Mouse (Mus musculus) stomach, embryonic 15.5 days (tissue): Measurements from ENCODE around the gene Rrnad1. TPM values are rescaled to one million over a fixed set of nuclear protein-coding genes. Genes with fewer than 3 reads are reported as not detected.
"Not testable (repeated sequence)": the region's sequence is repeated elsewhere in the genome, so short reads cannot be mapped to it uniquely, and the experiment has no call there.

Experiments
- ATAC-seq: fragments of 200-750 bp; cut with Nextera tagmentation; 2 replicates; pipeline ENCODE4 v1.8.0; 2017; ENCODE audit warnings: low read depth, moderate number of reproducible peaks, moderate TSS enrichment; ENCODE audit not compliant: insufficient read depth, low FRiP score
- H3K27ac ChIP-seq: fragments of 300-500 bp; sonication (generic); 2 replicates; pipeline ENCODE4 v1.5.1; 2015; ENCODE audit warnings: mild to moderate bottlenecking, inconsistent platforms
- H3K27me3 ChIP-seq: fragments of 300-500 bp; sonication (generic); replicated peaks from 2 replicates; pipeline ENCODE4 v1.6.1; 2015; ENCODE audit warnings: inconsistent platforms
- H3K36me3 ChIP-seq: fragments of 300-500 bp; sonication (generic); 2 replicates; pipeline ENCODE4 v1.6.1; 2015; ENCODE audit warnings: inconsistent platforms
- H3K4me1 ChIP-seq: fragments of 300-500 bp; sonication (generic); 2 replicates; pipeline ENCODE4 v1.6.1; 2015; ENCODE audit warnings: inconsistent platforms
- H3K4me2 ChIP-seq: fragments of 300-500 bp; sonication (generic); 2 replicates; pipeline ENCODE4 v1.6.1; 2015; ENCODE audit warnings: mild to moderate bottlenecking, inconsistent platforms
- H3K4me3 ChIP-seq: fragments of 300-500 bp; sonication (generic); replicated peaks from 2 replicates; pipeline ENCODE4 v1.5.1; 2015; ENCODE audit warnings: inconsistent platforms
- H3K9ac ChIP-seq: fragments of 300-500 bp; sonication (generic); 2 replicates; pipeline ENCODE4 v1.6.1; 2015; ENCODE audit warnings: inconsistent platforms
- H3K9me3 ChIP-seq: fragments of 300-500 bp; sonication (generic); 2 replicates; pipeline ENCODE4 v1.6.1; 2016; ENCODE audit warnings: inconsistent platforms
- WGBS: fragments of 180-500 bp; shearing (Covaris S2); methylation state at CpG from one replicate; pipeline ENCODE4 v1.1.7; 2015; 5-methylcytosine and 5-hydroxymethylcytosine counted together
- polyA plus RNA-seq: library from polyadenylated mRNA; unstranded; fragments of >200 nt; fragmentation: Nextera tagmentation; extraction: Ambion mirVana; gene quantifications from 2 replicates; pipeline ENCODE4 v1.2.1, GENCODE M21; 2015

Rrnad1 gene
- polyA plus RNA-seq, 1 experiment from 2014 or later = 16.2 TPM

DNA sequence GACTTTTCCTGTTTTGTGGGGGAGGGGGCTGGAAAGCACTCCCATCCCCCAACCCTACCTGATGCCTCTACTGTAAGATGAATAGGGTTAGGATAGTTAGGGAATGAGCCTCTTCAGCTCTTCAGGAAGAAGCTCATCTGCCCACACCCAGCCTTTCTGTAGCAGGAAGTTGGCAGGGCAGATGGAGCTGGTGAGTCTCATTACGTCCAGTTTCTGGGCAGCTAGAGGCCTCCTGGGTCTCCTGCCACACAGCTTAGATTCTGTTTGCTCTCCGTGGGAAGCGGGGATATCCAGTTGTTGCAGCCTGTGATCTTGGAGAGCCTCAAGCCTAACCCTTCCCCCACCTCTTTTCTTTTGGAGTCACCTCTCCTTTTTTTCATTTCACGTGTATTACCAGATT, 20.6 kb downstream of the Rrnad1 start:
- Histone ChIP-seq H3K4me3 (peak overlapping the region; percentile 32), H3K36me3 (peaks cover 20% of the 10 kb centered on the region), H3K27ac (peak overlapping the region; percentile 97), H3K4me1 (peaks cover 37% of the 10 kb centered on the region), H3K9me3 (no peaks in the 10 kb centered on the region), H3K27me3 (no peaks in the 10 kb centered on the region), H3K9ac (no peak overlapping the region), H3K4me2 (peak overlapping the region; percentile 77)
- WGBS = 9% methylated on average over 4 of the region's 4 CpGs
- no peak for ATAC-seq

DNA sequence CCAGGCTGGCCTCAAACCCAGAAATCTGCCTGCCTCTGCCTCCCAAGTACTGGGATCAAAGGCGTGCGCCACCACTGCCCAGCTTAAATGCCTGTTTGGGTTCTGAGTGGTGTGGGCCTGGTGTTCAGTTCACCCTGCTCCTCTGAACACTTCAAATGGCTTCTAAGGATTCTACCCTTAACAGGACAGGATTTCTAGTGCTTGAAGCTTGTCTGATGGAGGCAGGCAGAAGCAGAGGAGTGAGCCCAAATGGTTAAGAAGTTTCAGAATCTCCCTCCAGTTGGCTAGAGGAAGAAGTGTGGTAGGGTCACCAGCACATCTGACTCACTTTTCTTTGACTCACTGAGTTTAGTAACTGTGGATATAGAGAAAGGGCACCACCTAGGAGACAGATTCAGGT, 21.1 kb downstream of the Rrnad1 start:
- Histone ChIP-seq H3K4me1 (peaks cover 37% of the 10 kb centered on the region), H3K36me3 (peaks cover 16% of the 10 kb centered on the region), H3K9ac (no peak overlapping the region), H3K27ac (peak overlapping the region; percentile 97), H3K4me3 (peak overlapping the region; percentile 32; the same call in 1 of the 2 replicates), H3K27me3 (no peaks in the 10 kb centered on the region), H3K4me2 (peak overlapping the region; percentile 77), H3K9me3 (no peaks in the 10 kb centered on the region)
- ATAC-seq = no peak
- 76% methylated on average over 2 of the region's 2 CpGs for WGBS

- peak overlapping the region; percentile 97 for H3K27ac ChIP-seq
- no peak for ATAC-seq
- peak overlapping the region; percentile 87 for H3K4me3 ChIP-seq
- no peaks in the 10 kb centered on the region for H3K9me3 ChIP-seq
- H3K4me2 ChIP-seq = peak overlapping the region; percentile 77
- no peaks in the 10 kb centered on the region for H3K27me3 ChIP-seq
- WGBS = 0% methylated on average over 1 of the region's 1 CpGs
- peaks cover 37% of the 10 kb centered on the region for H3K4me1 ChIP-seq
- H3K36me3 ChIP-seq = 0 out of 2 replicates have a peak, but pooled peaks cover 1% of the 10 kb centered on the region
- peak overlapping the region; percentile 82 for H3K9ac ChIP-seq
Observed at GRCm38 (mm10) chr3:87907906-87908305, 22.6 kb downstream of the Rrnad1 start.

- WGBS = 0% methylated on average over 26 of the region's 27 CpGs
- Histone ChIP-seq H3K4me1 (peaks cover 37% of the 10 kb centered on the region), H3K9ac (peak overlapping the region; percentile 82), H3K36me3 (no peaks in the 10 kb centered on the region), H3K27ac (peak overlapping the region; percentile 97), H3K9me3 (no peaks in the 10 kb centered on the region), H3K27me3 (no peaks in the 10 kb centered on the region), H3K4me2 (peak overlapping the region; percentile 77), H3K4me3 (peak overlapping the region; percentile 87)
- ATAC-seq = peak; percentile 23
Observed at GRCm38 (mm10) chr3:87906981-87907857, 23.3 kb downstream of the Rrnad1 start.

DNA sequence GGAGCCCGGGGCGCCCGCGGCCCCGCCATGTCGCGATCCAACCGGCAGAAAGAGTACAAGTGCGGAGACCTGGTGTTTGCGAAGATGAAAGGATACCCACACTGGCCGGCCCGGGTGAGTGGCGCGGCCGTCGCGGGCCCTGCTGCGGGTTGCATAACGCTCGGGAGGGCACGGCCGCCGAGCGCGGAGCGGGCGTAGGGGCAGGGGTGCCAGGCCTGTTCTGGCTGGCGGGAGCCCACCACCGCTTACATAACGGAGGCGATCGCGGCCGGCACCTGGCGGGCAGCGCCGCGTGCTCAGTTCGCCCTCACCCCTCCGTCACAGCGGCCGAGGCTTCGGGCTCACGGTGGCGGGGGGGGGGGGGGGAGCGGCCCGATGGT, 23.9 kb downstream of the Rrnad1 start:
- ATAC-seq = no peak
- peak overlapping the region; percentile 97 for H3K27ac ChIP-seq
- H3K9me3 ChIP-seq = no peaks in the 10 kb centered on the region
- WGBS = under 1% methylated on average over 36 of the region's 47 CpGs
- no peaks in the 10 kb centered on the region for H3K36me3 ChIP-seq
- H3K4me3 ChIP-seq = peak overlapping the region; percentile 87
- peak overlapping the region; percentile 82 for H3K9ac ChIP-seq
- H3K4me1 ChIP-seq = peaks cover 37% of the 10 kb centered on the region
- no peaks in the 10 kb centered on the region for H3K27me3 ChIP-seq
- peak overlapping the region; percentile 77 for H3K4me2 ChIP-seq

- no peaks in the 10 kb centered on the region for H3K36me3 ChIP-seq
- H3K27ac ChIP-seq = peak within 1 kb of the TSS; percentile 97
- H3K9ac ChIP-seq = peak within 1 kb of the TSS; percentile 82
- peak within 1 kb of the TSS; percentile 87 for H3K4me3 ChIP-seq
- under 1% methylated on average over 52 of the region's 57 CpGs for WGBS
- H3K9me3 ChIP-seq = no peaks in the 10 kb centered on the region
- peak; percentile 93 for ATAC-seq
- peaks cover 34% of the 10 kb centered on the region for H3K4me1 ChIP-seq
- peak within 1 kb of the TSS; percentile 77 for H3K4me2 ChIP-seq
- H3K27me3 ChIP-seq = no peaks in the 10 kb centered on the region
Observed at GRCm38 (mm10) chr3:87905880-87906485, 24.5 kb downstream of the Rrnad1 start, which contains the start of gene Hdgf. Hdgf (plus strand) TSS chr3:87906321.

- Histone ChIP-seq H3K4me2 (no peak overlapping the region), H3K36me3 (no peaks in the 10 kb centered on the region), H3K27ac (no peak overlapping the region), H3K9ac (no peak overlapping the region), H3K27me3 (no peaks in the 10 kb centered on the region), H3K4me1 (peaks cover 13% of the 10 kb centered on the region), H3K9me3 (no peaks in the 10 kb centered on the region), H3K4me3 (no peak overlapping the region)
- ATAC-seq = no peak
- 54% methylated on average over 5 of the region's 5 CpGs for WGBS
Observed at GRCm38 (mm10) chr3:87903821-87904220, 26.7 kb downstream of the Rrnad1 start.

DNA sequence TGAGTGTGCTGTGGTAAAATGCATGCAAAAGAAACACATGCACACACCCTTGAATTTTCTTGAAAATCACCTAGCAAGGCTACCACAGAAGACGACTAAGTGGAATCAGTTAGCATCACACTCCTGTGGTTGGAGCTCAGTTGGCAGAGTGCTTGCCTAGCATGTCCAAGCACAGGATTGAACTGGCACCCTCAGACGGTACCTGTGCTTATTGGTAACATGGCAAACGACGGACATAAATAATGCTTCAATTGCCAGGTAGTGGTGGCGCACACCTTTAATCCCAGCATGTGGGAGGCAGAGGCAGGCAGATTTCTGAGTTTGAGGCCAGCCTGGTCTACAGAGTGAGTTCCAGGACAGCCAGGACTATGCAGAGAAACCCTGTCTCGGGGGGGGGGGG, 28.6 kb downstream of the Rrnad1 start:
- not testable (repeated sequence) for ATAC-seq, H3K4me3 ChIP-seq, H3K4me1 ChIP-seq, H3K9me3 ChIP-seq, H3K9ac ChIP-seq, H3K27ac ChIP-seq, H3K36me3 ChIP-seq, H3K4me2 ChIP-seq, H3K27me3 ChIP-seq
- WGBS = 82% methylated on average over 5 of the region's 6 CpGs

- Histone ChIP-seq H3K27me3 (no peaks in the 10 kb centered on the region), H3K4me1 (no peaks in the 10 kb centered on the region), H3K36me3 (no peaks in the 10 kb centered on the region), H3K9me3 (no peaks in the 10 kb centered on the region), H3K4me3 (no peak overlapping the region), H3K9ac (no peak overlapping the region), H3K4me2 (no peak overlapping the region), H3K27ac (no peak overlapping the region)
- ATAC-seq = peak; percentile 36; the same call in 1 of the 2 replicates
- 16% methylated on average over 1 of the region's 1 CpGs for WGBS
Observed at GRCm38 (mm10) chr3:87901036-87901624, 29.4 kb downstream of the Rrnad1 start.

DNA sequence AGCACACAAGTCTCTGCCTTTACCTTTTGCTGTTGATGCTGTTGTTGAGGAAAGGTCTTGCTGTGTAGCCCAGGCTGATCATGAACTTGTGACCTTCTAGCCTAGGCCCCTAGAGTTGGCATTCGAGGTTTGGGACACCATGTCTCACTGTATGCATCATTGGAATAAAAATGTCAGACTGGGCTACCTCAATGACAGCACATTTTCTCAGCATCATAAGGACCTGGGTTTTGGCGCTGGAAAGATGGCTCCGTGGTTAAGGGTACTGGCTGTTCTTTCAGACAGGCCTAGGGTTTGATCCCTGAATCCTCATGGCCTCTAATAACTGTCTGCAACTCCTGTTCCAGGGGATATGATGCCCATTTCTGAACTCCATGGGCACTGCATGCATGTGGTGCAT, 30.7 kb downstream of the Rrnad1 start:
- Histone ChIP-seq H3K4me2 (no peak overlapping the region), H3K27me3 (no peaks in the 10 kb centered on the region), H3K9ac (no peak overlapping the region), H3K4me1 (no peaks in the 10 kb centered on the region), H3K4me3 (no peak overlapping the region), H3K9me3 (no peaks in the 10 kb centered on the region), H3K36me3 (no peaks in the 10 kb centered on the region), H3K27ac (no peak overlapping the region)
- ATAC-seq = no peak
- WGBS = 70% methylated on average over 3 of the region's 3 CpGs

DNA sequence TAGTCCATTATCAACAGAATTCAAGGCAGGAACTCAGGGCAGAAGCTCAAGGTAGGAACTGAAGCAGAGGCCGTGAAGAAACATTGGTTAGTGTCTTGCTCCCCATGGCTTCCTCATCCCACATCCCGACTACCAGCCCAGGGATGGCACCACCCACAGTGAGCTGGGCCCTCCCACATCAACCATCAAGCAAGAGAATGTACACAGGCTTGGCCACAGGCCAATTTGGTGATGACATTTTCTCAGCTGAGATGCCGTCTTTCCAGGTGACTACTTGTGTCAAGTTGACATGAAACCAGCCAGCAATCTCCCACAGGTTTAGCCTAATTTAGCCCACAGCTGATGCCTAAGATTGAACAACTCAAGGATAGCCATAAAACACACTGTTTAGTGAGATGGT, 31.3 kb downstream of the Rrnad1 start:
- Histone ChIP-seq H3K27me3 (no peaks in the 10 kb centered on the region), H3K9me3 (no peaks in the 10 kb centered on the region), H3K4me1 (no peaks in the 10 kb centered on the region), H3K36me3 (no peaks in the 10 kb centered on the region), H3K9ac (no peak overlapping the region), H3K4me2 (no peak overlapping the region), H3K4me3 (no peak overlapping the region), H3K27ac (no peak overlapping the region)
- ATAC-seq = no peak
- 70% methylated on average over 3 of the region's 3 CpGs for WGBS

DNA sequence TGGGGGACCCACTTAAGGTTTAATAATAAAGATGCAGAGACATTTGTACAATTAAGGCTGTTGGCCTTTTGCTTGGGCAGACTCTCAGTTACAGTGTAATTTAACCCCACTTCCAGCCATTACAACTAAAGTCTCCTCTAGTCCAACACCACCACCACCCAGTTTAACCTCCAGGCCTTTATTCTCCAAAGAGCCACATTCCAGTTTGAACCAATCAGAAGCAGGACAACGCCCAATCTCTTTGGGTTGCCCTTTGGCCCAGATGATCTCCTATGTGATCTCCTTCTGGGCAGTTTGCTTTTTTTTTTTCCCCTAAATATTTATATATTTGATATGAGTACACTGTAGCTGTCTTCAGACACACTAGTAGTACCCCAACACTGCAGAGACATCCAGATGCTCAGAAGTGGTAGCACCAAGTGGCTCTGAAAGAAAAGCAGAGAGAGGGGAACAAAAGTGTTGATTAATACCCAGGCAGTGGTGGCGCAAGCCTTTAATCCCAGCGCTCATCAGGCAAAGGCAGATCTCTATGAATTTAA, 37.1 kb downstream of the Rrnad1 start:
- no peak overlapping the region for H3K9ac ChIP-seq
- 71% methylated on average over 3 of the region's 3 CpGs for WGBS

More for the DNA sequence above, 37.1 kb downstream of the Rrnad1 start:
- H3K9me3 ChIP-seq = no peaks in the 10 kb centered on the region
- H3K4me2 ChIP-seq = no peak overlapping the region
- no peaks in the 10 kb centered on the region for H3K4me1 ChIP-seq
- H3K27ac ChIP-seq = no peak overlapping the region
- no peak for ATAC-seq
- no peak overlapping the region for H3K4me3 ChIP-seq
- no peaks in the 10 kb centered on the region for H3K36me3 ChIP-seq
- H3K27me3 ChIP-seq = no peaks in the 10 kb centered on the region
